Mouse (Mus musculus) hindlimb bud, embryonic 11.5 days (tissue): Measurements from ENCODE around the gene Grin2d.
"Not testable (repeated sequence)": the region's sequence is repeated elsewhere in the genome, so short reads cannot be mapped to it uniquely, and the experiment has no call there.

ENCODE experiments used
- DNase-seq: peaks from one replicate; pipeline ENCODE4 v3.0.0-alpha.2; 2012; ENCODE audit warnings: low read depth, low spot score; ENCODE audit errors: extremely low spot score

The Grin2d gene

DNA sequence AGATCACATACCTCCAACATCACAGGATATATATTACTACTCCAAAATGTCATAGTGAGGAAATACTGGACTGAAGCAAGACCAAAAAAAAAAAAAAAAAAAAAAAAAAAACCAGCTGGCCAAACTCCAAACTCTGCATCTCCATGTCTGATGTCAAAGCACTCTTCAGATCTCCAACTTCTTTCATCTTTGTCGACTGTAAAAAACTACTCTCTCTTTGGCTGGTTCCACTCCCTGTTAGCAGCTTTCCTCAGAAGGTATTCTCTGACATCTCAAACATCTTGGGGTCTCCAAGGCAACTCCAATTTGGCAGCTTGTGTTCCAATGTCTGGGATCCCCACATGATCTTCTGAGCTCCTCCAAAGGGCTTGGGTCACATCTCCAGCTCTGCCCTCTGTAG lies at the start of gene Grin2d:
TSS of gene Grin2d (minus strand) at position 101 of the 400 bp plus-strand sequence.
- DNase-seq = not testable (repeated sequence)

DNA sequence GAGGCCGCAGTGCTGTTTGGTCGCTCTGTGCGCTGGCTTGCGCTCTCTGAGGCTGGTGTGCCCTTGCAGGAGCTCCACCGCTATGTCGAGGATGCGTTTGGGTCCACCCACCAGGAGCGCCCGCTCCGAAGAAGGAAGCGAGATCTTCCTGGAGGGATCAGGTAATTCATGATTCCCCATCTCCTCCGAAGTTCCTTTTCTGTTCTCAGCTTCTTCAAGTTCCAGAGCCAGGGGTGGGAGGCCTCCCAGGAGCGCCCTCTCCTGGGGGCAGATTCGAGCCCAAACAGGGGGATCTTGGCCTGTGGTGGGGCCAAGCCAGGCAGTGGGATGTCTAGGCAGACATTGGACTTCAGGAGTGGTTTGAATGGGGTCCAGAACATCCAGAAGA lies 46.2 kb upstream of the Grin2d start:
- no peak for DNase-seq

DNA sequence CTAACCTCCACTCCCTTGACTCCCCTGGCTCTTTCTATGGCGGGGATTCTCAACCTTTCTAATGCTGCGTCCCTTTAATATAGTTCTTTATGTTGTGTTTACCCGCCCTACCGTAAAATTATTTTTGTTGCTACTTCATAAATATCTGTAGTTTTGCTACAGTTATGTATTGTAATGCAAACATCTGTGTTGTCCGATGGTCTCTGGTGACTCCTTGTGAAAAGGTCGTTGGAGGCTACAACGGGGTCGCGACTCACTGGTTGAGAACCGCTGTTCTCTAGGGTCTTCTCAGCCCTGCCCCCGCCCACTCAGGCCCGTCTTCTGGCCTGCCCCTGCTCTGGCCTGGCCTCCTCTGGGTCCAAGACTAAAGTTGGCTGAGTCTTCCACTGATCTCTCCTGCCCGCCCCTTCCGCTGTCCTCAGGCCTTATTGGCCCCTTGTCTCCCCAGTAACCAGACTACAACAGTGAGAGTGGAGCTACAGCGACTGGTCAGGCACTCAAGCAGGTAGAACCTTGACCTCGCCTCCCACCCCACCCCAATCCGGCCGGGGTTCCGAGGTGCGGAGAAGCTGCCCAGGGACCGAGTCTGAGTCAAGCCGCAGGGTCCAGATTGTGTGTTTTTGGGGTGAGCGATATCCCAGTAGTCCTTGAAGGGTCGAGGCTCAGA lies 45.7 kb upstream of the Grin2d start, which contains the start of gene Ccdc114:
TSS of gene Ccdc114 (plus strand) at position 311 of the 667 bp plus-strand sequence.
- no peak for DNase-seq

DNA sequence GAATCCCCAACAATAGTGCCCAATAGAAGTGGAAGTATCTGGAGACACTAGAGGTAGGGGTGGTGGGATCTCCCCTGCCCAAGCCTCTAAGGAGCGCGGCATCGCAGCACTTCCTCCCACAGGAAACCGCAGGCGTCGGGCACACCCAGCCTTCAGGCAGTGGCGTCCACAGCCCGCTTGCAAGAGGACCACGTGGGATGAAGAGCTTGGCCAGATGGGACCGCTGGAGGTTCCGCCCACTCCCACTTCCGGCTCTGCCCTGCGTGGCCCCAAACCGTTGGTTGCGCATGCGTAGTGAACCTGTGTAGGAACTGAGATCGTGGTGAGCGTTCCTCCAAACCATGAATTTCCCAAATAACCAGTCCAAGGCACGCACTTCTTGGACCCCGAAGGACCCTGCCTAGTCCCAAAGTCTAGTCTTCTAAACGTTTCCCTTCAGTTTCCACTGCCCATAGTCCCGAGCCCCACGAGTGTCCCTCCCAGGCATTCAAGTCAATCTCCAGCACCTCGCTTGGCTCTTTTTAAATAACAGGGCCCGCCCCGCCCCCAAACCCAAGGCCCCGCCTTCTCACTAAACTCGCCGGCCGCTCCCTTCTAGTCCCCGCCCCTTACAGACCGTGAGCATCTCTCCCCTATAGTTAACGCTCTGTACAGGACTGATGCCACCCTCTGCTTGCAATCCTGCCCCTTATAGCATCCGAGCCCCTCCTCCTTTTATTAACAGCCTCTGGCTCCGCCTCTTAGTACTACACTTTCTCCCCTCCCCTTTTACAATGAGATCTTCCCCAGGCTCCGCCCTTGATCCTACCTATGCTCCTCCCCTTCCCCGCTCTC lies 45.0 kb upstream of the Grin2d start:
- DNase-seq = peak; percentile 90

DNA sequence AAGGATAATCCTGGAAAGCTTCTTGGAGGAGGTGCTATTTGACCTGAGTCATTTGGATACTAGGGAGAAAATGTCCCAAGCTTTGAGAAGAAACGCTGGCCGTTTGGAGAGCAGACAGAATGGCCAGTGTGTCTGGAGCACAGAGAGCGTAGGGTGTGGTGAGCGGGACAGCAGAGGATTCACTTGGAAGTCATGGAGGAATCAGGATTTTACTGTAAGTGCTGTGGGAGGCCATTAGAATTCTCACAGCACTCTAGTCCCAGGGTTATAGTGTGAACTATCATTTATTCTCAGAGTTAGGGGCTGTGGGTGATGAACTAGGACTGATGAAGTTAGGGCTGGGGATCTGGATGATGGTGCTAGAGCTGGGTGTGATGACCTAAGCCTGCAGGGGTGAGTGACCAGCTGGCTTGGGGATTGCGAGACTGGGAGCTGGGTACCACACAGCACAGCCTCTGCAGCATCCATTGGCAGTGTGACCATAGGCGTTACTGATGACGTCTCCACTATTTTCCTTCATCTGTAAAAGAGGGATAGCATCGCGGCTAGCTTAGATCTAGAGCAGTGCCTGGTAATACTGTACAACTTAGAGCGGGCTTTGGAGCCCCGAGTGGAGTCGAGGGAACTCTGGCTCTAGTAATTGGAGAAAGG lies 43.9 kb upstream of the Grin2d start:
- DNase-seq = no peak

DNA sequence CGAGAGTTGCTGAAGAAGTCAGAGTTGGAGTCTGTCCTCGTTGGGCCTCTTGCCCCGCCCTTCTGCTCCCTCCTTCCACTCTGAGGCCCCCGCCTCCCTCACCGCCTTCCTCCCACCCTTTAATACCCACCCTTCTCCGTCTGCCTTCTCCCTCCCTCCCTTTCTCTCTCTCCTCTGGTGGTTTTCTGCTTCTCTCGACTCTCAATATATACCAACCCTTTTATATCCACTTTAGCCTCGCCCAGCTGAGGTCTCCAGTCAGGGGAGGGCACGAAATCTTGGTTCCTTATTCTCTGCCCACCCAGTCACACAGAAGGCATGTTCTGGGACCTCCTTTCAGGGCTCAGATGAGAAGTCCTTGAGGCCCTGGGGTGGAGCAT lies 43.1 kb upstream of the Grin2d start, which contains the start of gene Emp3:
TSS of gene Emp3 (minus strand) at position 163 of the 380 bp plus-strand sequence.
- no peak for DNase-seq

DNA sequence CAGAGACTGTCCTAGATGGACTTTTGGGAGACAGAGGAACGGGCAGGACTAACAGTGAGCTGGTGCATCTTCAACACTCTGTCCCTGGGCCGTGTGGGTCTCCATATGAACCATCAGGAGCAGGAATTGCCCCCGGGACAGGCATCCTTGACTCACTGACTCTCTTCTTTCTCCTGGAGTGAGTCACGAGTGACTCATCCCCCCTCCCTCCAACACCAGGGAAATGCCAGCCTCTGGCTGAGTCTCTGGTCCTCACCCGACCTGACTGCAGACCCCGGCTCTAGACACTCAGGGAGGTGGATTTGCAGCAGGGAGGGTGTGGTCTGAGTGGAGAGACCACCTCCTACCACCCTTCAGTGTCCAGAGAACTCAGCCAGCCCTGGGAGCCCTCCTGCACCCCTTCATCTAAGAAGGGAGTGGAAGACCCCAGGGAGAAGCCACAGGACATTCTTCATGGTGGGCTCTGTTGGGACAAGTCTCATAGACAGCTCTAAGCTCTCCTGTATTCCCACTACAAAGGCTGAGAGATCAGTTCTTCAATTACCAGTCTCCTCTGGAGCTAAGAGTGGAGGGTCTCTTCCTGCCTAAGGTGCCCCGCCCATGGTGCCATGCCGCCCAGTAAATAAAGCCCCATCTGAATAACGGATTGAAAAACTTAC lies 42.5 kb upstream of the Grin2d start:
- no peak for DNase-seq

DNA sequence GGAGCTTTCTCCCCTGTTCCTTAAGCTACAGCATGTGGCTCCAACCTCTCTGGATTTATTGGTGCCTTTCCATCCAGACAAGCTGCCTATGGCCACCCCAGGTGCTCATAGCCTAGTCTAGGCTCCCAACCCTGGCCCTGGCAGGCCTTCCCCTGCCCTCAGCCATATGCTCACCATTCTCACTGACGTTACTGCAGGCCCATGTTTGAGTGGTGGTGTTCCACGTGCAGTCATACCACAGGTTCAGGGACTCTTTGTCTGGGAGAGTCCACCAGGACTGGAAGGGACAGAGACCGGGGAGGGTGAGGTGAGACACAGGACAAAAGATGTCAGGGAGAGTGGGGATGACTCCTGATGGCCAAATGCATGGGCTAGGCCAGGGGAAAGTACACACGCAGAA lies 41.6 kb upstream of the Grin2d start:
- no peak for DNase-seq

DNA sequence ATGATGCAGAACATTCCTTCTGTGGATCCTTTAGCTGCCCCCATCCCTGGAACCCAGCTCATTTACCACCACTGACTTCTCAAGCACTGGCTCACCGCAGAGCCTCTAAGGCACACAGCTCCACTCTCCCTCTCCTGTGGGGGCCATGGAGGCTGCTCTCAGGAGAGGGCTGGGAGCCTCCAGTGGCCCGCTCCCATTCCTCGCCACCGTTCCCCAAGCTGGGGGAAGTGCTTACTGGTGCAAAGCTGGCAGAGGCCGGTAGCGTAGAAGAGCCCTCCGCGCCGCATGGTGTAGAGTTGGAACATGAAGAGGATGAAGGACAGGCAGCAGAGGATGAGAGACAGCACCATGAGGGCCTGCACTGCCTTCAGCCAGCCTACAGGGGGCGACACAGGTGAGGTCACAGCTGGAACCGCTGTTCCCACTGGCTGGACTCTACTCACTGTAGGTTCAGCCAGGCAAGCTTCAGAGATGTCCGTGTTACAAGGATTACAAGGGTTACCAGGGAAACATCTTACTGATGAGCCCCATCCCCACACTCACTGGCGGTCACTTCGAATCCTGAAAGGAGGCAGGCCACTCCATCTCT lies 41.0 kb upstream of the Grin2d start:
- no peak for DNase-seq

DNA sequence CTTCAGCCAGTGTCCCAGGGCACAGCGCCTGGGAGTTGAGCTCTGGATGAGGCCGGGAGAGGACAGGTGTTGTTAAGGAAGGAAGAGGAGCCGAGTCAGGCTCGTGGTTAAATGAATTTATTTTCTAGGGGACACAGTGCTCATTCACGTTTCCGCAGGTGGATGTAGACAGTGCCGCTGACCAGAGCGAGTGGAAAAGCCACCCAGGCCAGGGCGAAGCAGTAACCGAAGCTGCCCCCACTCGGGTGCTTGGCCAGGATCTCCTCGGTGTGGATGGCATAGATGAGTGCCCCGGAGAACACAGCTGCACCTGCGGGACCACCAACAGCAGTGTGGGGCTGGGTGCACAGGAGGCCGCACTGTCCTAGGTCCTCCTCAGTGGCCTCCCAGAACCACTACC lies 39.7 kb upstream of the Grin2d start:
- DNase-seq = no peak

DNA sequence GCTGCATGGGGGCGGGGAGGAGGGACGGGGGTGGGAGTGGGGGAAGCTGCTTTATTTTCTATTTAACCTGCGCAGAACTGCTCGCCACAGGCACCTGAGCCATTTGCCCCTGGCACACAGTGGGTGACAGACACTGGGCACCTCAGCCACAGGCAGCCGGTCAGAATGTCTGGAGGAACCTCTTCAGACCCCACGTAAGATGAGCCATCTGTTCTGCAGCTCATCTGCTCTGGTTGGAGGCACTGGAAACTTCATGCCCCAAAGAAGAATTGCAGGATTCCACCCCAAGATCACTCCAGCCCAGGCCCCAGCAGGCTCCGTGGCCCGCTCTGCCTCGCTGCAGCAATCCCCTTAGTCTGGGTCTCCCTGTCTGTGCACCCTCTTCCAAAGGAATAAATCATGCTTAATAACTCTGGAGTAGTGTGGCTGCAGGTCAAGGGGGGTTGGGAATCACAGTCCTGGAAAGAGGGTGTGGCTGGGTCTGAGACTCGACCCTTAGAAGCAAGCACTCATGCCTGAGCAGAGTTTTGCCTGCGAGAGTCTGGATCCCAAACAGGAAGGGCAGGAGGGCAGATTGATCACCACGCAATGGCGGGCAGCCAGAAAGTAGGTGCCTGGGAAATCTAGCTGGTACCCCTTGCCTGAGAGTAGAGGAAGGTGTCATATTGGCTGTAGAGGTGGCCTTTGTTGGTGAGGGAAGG lies 39.0 kb upstream of the Grin2d start:
- DNase-seq = no peak

DNA sequence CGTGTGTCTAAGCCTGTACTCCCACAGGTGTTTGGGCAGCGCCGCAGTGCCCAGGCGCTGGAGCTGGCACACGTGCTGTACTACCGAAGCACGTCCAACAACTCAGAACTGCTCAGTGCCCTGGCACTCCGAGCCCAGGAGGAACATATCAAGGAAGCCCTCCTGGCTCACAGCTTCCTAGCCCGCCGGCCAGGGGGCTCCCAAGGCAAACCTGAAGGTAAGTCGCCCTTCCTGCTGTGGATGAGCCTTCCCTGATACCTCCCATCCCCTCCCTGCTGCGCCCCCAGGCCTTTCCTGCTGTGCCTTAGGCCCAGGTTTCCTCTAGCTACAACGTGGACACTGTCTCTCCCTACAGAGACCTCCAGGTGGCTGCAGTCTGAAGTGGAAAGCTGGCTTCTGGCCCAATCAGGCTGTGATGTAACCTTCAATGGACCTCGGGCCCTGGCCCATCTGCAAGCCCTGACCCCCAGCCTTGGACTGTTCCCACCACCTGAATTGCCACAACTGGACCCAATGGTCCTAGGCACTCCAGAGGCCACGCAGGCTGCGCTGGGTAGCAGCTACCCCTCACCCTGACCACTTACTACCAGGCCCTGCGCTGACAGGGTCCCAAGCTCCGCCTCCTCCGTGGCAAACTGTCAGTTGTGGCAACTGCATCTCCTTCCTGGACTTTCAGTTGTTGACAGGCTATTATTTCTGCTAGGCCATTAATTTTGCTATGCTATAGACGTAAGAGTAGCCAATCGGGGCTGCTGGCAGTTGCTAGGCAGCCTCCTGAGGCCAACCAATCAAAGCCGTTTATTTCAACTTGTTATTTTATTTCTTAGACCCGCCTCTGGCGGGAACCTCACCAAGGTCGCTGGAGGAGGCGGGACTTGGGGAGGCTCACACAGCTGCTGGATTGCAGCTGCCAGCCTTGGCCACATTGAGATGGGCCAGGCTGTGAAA lies 38.2 kb upstream of the Grin2d start:
- no peak for DNase-seq

DNA sequence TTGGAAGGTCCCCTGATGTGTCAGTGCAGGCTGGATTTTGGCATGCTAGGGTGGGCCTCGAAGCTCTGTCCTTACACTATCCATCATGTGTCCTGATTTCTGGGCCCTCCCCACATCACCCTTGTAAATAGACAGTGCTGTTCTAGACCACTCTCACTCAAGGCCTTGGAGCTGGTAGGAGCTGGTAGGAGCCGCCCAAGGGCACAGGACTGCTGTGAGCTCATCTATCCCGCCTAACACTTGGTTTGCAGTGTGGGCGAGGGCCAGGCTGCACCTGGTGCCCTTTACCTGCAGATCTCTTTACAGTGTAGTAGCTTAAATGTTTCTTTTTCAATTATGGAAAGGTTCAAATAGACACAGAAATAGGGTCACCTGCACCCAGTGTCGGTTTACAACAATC lies 36.8 kb upstream of the Grin2d start:
- DNase-seq = no peak

DNA sequence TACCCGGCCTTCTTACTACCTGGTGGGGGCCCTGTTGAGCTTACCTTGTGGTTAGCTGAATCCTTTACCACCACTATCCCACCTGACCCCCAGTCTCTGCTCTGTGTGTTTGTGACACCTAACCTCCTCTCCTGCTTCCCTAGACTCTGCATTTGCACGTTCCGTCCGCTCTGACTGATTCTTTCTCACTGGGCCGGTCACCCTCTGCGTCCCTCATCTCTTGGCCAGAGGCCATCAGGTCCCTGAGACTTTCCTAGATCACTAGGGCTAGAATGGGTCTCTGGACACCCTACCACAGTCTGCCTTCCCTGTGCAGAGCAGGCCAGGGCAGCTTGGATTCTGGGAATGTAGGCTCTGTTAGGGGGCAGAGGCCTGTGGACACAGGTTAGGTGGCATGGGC lies 35.9 kb upstream of the Grin2d start:
- DNase-seq = no peak

DNA sequence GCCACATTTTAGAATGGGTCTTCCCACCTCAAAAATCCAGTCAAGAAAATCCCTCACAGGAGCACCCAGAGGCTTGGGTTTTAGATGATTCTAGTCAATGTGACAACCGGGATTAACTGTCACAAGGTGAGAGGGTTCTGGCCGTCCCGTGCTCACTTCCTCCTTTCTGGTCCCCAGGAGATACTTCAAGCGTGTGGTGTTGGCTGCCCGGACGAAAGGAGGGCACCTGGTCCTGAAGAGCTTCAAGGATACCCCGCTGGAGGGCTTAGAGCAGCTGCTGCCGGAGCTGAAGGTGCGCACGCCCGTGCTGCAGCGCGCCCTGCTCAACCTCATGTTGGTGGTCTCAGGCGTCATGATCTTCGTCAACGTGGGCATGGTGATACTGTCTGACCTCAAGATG lies 31.0 kb upstream of the Grin2d start:
- DNase-seq = no peak

DNA sequence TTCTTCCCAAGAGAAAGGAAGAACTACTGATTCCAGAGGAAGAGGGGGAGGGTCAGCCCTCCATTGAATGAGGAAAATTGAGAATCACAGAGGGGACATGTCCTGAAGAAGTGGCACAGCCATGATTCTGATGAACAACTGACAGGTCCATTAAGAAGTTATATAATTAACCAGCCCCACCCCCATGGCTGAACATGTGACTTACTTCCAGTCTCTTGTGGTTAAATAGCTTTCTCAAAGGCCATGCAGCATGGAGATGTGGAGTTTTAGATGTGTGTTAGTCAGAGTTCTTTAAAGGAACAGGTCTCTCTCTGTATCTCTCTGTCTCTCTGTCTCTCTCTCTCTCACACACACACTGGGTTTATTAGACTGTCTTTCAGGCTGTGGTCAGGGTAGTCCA lies 30.2 kb upstream of the Grin2d start:
- DNase-seq = no peak

DNA sequence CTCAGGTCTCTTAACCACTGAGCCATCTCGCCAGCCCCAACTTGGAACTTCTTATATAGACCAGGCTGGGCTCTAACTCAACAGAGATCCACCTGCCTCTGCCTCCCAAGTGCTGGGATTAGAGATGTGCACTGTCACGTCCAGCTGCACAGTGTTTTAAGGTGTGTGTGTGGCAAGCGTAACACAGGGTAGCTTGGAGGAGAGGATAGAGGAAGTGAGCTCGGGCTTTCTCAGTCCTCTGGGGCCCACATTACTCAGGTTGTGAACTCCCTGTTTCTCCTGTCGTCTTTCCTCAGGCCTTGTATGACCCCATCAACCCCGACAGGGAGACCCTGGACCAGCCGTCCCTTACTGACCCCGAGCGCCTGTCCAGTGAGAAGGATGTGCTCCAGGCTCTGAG lies 28.4 kb upstream of the Grin2d start:
- DNase-seq = no peak

DNA sequence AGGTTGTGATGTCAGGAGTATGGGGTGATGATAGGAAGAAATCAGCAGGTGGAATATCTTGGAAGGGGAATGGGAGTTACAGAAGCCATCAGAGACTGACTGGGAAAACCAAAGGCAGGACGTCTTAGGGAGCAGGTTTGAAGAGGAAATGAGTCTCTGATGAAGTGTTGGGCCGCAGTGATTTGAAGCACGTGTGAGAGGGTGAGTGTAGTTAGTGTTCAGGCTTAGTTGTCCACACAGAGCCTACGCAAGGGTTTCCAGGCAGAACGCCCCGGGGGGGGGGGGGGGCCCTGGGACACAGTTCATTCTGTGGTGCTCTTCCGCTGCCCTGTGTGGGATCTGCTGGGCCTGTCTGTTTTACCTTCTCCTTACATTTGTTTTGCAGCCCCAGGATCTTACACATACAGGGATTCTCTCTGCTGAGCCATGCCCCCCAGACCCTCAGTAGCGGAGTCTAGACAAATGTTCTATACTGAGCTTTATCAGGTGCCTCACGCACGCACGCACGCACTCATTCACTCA lies 24.4 kb upstream of the Grin2d start:
- DNase-seq = no peak

DNA sequence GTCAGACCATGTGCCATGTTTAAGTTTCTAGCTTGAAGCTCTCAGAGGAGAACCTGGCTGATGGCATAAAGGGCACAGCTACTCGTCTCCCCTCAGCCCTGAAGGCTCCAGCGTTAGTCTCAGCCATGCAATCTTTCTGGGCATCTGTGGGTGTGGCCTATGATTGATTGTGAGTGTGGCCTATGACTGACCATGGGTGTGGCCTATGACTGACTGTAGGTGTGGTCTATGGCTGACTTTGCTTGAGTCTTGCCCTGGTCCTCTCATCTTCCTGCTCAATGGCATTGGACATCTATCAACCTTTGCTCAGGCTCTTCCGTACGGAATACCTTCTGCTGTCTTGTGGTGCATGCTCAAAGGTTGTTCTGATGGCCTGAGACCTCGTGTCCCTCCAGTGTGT lies 23.4 kb upstream of the Grin2d start:
- no peak for DNase-seq
